Mouse (Mus musculus): ENCODE measurements around the gene Hoxa6.

GRCm38 (mm10) chr6:52203371-52204049 lies 5.0 kb downstream of the Hoxa6 start:
- TF ChIP-seq CTCF (IDR thresholded peaks at IDR 0.05; ENCODE audit: low read depth, low read length): no peak
- no peak for TF ChIP-seq POLR2A (IDR thresholded peaks at IDR 0.05; ENCODE audit: borderline replicate concordance, low read depth, low read length)

Measured in bone marrow macrophage, adult 2 months (primary cell).